Mouse (Mus musculus) embryonic facial prominence, embryonic 12.5 days (tissue): Measurements from ENCODE around the gene Asna1. TPM values are rescaled to one million over a fixed set of nuclear protein-coding genes. Genes with fewer than 3 reads are reported as not detected.

Experiments
- ATAC-seq: fragments of 200-750 bp; cut with Nextera tagmentation; 2 replicates; pipeline ENCODE4 v1.8.0; 2017; ENCODE audit not compliant: insufficient number of reproducible peaks, insufficient read depth, low FRiP score, low TSS enrichment
- H3K27ac ChIP-seq: fragments of 300-500 bp; sonication (generic); 2 replicates; pipeline ENCODE4 v1.5.1; 2016; ENCODE audit warnings: mild to moderate bottlenecking
- H3K27me3 ChIP-seq: fragments of 300-500 bp; sonication (generic); 2 replicates; pipeline ENCODE4 v1.6.1; 2016; ENCODE audit warnings: mild to moderate bottlenecking, moderate library complexity
- H3K36me3 ChIP-seq: fragments of 300-500 bp; sonication (generic); 2 replicates; pipeline ENCODE4 v1.6.1; 2016; ENCODE audit warnings: mild to moderate bottlenecking
- H3K4me1 ChIP-seq: fragments of 300-500 bp; sonication (generic); 2 replicates; pipeline ENCODE4 v1.6.1; 2016
- H3K4me2 ChIP-seq: fragments of 300-500 bp; sonication (generic); replicated peaks from 2 replicates; pipeline ENCODE4 v1.6.1; 2016; ENCODE audit warnings: mild to moderate bottlenecking, moderate library complexity
- H3K4me3 ChIP-seq: fragments of 300-500 bp; sonication (generic); 2 replicates; pipeline ENCODE4 v1.5.1; 2016; ENCODE audit warnings: mild to moderate bottlenecking
- H3K9ac ChIP-seq: fragments of 300-500 bp; sonication (generic); 2 replicates; pipeline ENCODE4 v1.6.1; 2016; ENCODE audit warnings: mild to moderate bottlenecking, moderate library complexity
- H3K9me3 ChIP-seq: fragments of 300-500 bp; sonication (generic); 2 replicates; pipeline ENCODE4 v1.6.1; 2016; ENCODE audit warnings: mild to moderate bottlenecking, moderate library complexity
- WGBS: fragments of 180-500 bp; shearing (Covaris S2); methylation state at CpG from one replicate; pipeline ENCODE4 v1.1.7; 2016; 5-methylcytosine and 5-hydroxymethylcytosine counted together
- polyA plus RNA-seq: library from polyadenylated mRNA; unstranded; fragments of >200 nt; fragmentation: Nextera tagmentation; extraction: Ambion mirVana; gene quantifications from 2 replicates; pipeline ENCODE4 v1.2.1, GENCODE M21; 2016

Asna1 gene
- polyA plus RNA-seq, 1 experiment from 2014 or later, result 125 TPM

GRCm38 (mm10) chr8:85011242-85011641 is 13.8 kb downstream of the Asna1 start:
- 16% methylated on average over 28 of the region's 28 CpGs for WGBS
- no peak overlapping the region for H3K4me2 ChIP-seq
- H3K27me3 ChIP-seq, result peaks cover 72% of the 10 kb centered on the region
- no peak overlapping the region for H3K9ac ChIP-seq
- no peak overlapping the region for H3K27ac ChIP-seq
- H3K4me1 ChIP-seq, result peaks cover 4% of the 10 kb centered on the region; the same call in 1 of the 2 replicates
- no peaks in the 10 kb centered on the region for H3K36me3 ChIP-seq
- H3K4me3 ChIP-seq, result no peak overlapping the region
- no peak for ATAC-seq
- H3K9me3 ChIP-seq, result no peaks in the 10 kb centered on the region

GRCm38 (mm10) chr8:85007686-85008085 is 17.4 kb downstream of the Asna1 start:
- Histone ChIP-seq H3K4me2 (no peak overlapping the region), H3K27me3 (peaks cover 50% of the 10 kb centered on the region), H3K4me1 (no peaks in the 10 kb centered on the region), H3K9ac (no peak overlapping the region), H3K27ac (no peak overlapping the region), H3K9me3 (no peaks in the 10 kb centered on the region), H3K36me3 (no peaks in the 10 kb centered on the region), H3K4me3 (no peak overlapping the region)
- WGBS, result 11% methylated on average over 25 of the region's 25 CpGs
- ATAC-seq, result no peak

GRCm38 (mm10) chr8:84997649-84998295 is 27.3 kb downstream of the Asna1 start:
- Histone ChIP-seq H3K9ac (peak overlapping the region; percentile 47), H3K9me3 (no peaks in the 10 kb centered on the region), H3K27me3 (peaks cover 22% of the 10 kb centered on the region), H3K27ac (no peak overlapping the region), H3K4me2 (peak overlapping the region; percentile 8; the same call in 1 of the 2 replicates), H3K4me1 (peaks cover 6% of the 10 kb centered on the region; the same call in 1 of the 2 replicates), H3K36me3 (no peaks in the 10 kb centered on the region), H3K4me3 (0 out of 2 replicates have a peak overlapping the region, but pooled peaks have one; percentile 1)
- ATAC-seq, result peak; percentile 74
- 5% methylated on average over 19 of the region's 19 CpGs for WGBS

- H3K36me3 ChIP-seq, result no peaks in the 10 kb centered on the region
- H3K27me3 ChIP-seq, result peaks cover 22% of the 10 kb centered on the region
- peaks cover 6% of the 10 kb centered on the region; the same call in 1 of the 2 replicates for H3K4me1 ChIP-seq
- no peak overlapping the region for H3K9ac ChIP-seq
- H3K4me2 ChIP-seq, result no peak overlapping the region
- WGBS, result 75% methylated on average over 5 of the region's 5 CpGs
- H3K9me3 ChIP-seq, result no peaks in the 10 kb centered on the region
- no peak for ATAC-seq
- no peak overlapping the region for H3K4me3 ChIP-seq
- H3K27ac ChIP-seq, result no peak overlapping the region
Measured at GRCm38 (mm10) chr8:84996978-84997377, 28.1 kb downstream of the Asna1 start.

DNA sequence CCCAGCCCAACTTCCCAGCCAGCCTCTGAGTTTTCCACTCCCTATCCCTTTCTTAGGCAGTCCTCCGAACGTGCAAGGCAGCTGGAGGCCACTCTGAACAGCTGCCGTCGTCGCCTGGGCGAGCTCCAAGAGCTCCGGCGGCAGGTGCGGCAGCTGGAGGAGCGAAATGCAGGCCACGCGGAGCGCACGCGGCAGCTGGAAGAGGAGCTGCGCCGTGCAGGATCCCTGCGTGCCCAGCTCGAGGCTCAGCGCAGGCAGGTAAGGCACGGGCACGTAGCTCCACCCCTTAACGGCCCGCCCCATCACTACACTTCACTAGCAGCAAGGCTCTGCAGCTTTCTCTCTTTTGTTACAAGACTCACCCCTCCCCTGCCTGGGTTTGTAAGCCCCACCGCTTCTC is 29.4 kb downstream of the Asna1 start:
- Histone ChIP-seq H3K9ac (no peak overlapping the region), H3K4me1 (peaks cover 13% of the 10 kb centered on the region), H3K36me3 (no peaks in the 10 kb centered on the region), H3K9me3 (no peaks in the 10 kb centered on the region), H3K27me3 (peaks cover 22% of the 10 kb centered on the region), H3K4me3 (no peak overlapping the region), H3K4me2 (no peak overlapping the region), H3K27ac (no peak overlapping the region)
- no peak for ATAC-seq
- 22% methylated on average over 25 of the region's 25 CpGs for WGBS

DNA sequence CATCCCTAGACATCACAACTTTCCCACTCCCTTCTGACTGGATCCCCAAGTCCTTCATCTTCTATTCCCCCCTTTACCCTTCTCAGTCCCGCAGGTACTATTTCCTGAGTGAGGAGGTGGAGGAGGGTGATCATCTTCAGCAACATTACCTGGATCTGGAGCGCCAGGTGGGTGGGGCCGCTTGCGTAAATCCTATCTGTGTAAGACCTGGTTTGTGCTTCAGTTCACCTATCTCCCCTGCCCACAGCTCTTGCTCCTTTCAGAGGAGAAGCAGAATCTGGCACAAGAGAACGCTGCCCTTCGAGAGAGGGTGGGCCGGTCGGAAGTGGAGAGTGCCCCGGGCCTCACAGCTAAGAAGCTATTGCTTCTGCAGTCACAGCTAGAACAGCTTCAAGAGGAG is 30.7 kb downstream of the Asna1 start:
- Histone ChIP-seq H3K27ac (no peak overlapping the region), H3K27me3 (peaks cover 22% of the 10 kb centered on the region), H3K4me2 (no peak overlapping the region), H3K4me1 (peaks cover 15% of the 10 kb centered on the region), H3K9me3 (no peaks in the 10 kb centered on the region), H3K4me3 (no peak overlapping the region), H3K9ac (no peak overlapping the region), H3K36me3 (no peaks in the 10 kb centered on the region)
- WGBS, result 90% methylated on average over 9 of the region's 9 CpGs
- no peak for ATAC-seq

DNA sequence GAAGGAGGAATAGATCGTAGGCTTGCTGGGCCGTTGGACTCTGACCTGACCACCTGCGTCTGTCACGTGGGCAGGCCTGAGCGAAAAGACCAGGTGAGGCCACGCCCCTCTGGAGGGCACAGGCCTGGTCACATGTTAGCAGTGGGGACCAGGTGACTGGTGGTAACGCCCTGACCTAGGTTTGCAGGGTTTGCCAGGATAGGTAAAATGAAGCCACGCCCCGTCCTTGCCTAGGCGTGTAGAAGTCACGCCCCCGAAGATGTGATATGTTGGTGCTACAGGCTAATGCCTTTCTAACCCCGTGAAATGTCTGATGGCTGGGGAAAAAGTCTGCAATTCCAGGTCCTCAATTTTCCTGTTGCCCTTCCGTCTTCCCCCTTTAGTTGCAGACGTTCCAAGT is 34.2 kb downstream of the Asna1 start:
- H3K27ac ChIP-seq, result peak overlapping the region; percentile 36; the same call in 1 of the 2 replicates
- no peaks in the 10 kb centered on the region for H3K9me3 ChIP-seq
- H3K27me3 ChIP-seq, result peaks cover 18% of the 10 kb centered on the region
- H3K4me2 ChIP-seq, result peak overlapping the region; percentile 87
- peak overlapping the region; percentile 56 for H3K4me3 ChIP-seq
- peaks cover 17% of the 10 kb centered on the region for H3K4me1 ChIP-seq
- H3K36me3 ChIP-seq, result no peaks in the 10 kb centered on the region
- peak overlapping the region; percentile 66 for H3K9ac ChIP-seq
- peak; percentile 29 for ATAC-seq
- 3% methylated on average over 15 of the region's 15 CpGs for WGBS

DNA sequence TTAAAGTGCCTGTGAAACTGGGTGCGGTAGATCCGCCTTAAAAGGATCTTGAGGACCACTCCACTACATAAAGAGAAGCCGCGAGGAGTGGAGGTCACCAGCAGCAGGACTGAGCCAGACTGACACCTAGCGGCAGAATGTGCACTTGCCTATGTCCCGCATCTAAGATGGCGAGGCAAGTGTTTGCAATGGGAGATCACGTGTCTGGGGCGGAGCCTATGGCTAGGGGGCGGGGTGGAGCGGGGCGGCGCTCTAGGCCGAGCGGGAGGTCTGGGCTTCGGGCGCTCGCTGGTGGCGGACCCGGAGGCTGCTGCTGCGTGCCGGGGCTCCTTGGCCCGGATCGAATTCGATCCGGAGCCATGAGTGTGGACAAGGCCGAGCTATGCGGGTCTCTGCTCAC is 34.7 kb downstream of the Asna1 start, which contains the start of gene Hook2:
Hook2 (plus strand) TSS at position 255 of the 400 bp plus-strand sequence.
- Histone ChIP-seq H3K9me3 (no peaks in the 10 kb centered on the region), H3K4me3 (peak within 1 kb of the TSS; percentile 56), H3K27ac (peak within 1 kb of the TSS; percentile 36; the same call in 1 of the 2 replicates), H3K9ac (peak within 1 kb of the TSS; percentile 66), H3K4me1 (peaks cover 22% of the 10 kb centered on the region), H3K27me3 (peaks cover 17% of the 10 kb centered on the region; the same call in 1 of the 2 replicates), H3K4me2 (peak within 1 kb of the TSS; percentile 87), H3K36me3 (no peaks in the 10 kb centered on the region)
- under 1% methylated on average over 28 of the region's 28 CpGs for WGBS
- peak; percentile 89 for ATAC-seq

DNA sequence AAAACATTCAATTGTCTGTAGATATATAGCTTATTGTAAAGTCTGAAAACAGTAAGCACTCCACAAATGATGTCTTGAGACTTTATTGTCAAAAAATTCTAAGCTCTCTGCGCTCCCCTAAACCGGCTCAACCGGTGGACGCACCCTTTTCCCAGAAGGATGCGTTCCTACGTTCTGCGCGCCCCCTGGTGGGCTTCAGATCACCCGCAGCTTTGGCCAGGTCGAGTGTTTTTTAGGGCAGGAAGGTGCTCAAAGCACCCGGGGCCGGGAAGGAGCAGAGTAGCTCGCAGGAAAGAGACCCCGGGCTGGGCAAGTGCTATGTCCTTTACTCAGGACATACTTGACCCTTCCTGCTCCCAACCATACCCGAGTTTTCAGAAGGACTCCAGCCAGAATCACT is 35.3 kb downstream of the Asna1 start:
- Histone ChIP-seq H3K9me3 (no peaks in the 10 kb centered on the region), H3K27me3 (peaks cover 13% of the 10 kb centered on the region; the same call in 1 of the 2 replicates), H3K4me1 (peaks cover 28% of the 10 kb centered on the region), H3K4me2 (peak overlapping the region; percentile 87), H3K4me3 (peak overlapping the region; percentile 56), H3K36me3 (no peaks in the 10 kb centered on the region), H3K27ac (peak overlapping the region; percentile 30; the same call in 1 of the 2 replicates), H3K9ac (peak overlapping the region; percentile 59)
- under 1% methylated on average over 15 of the region's 15 CpGs for WGBS
- ATAC-seq, result peak; percentile 66

- H3K4me1 ChIP-seq, result peaks cover 32% of the 10 kb centered on the region
- WGBS, result 7% methylated on average over 15 of the region's 15 CpGs
- no peaks in the 10 kb centered on the region for H3K36me3 ChIP-seq
- peak overlapping the region; percentile 56; the same call in 1 of the 2 replicates for H3K4me3 ChIP-seq
- H3K27me3 ChIP-seq, result peaks cover 11% of the 10 kb centered on the region; the same call in 1 of the 2 replicates
- ATAC-seq, result no peak
- H3K9ac ChIP-seq, result no peak overlapping the region
- no peak overlapping the region for H3K27ac ChIP-seq
- peak overlapping the region; percentile 87 for H3K4me2 ChIP-seq
- no peaks in the 10 kb centered on the region for H3K9me3 ChIP-seq
Measured at GRCm38 (mm10) chr8:84989311-84989731, 35.8 kb downstream of the Asna1 start.

DNA sequence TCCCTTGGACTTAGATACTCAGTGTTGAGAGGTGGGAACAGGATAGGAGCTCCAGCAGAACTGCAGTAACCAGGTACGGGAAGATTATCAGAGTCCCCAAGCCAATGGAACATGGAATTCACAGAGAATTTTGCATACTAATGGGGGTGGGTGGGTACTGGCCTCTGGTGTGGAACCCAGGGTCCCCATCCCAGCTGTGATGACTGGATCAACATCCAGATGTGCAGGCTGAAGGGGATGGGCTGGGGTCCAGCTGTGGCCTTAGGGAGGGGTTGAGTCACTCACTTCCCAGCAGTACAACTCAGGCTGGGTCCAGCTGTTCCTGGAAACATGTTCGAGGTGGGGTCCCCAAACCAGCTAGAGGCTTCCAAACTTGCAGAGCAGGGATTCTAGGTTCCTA is 37.2 kb downstream of the Asna1 start:
- WGBS, result 78% methylated on average over 2 of the region's 2 CpGs
- H3K36me3 ChIP-seq, result no peaks in the 10 kb centered on the region
- H3K4me2 ChIP-seq, result no peak overlapping the region
- peaks cover 36% of the 10 kb centered on the region for H3K4me1 ChIP-seq
- ATAC-seq, result no peak
- peaks cover 14% of the 10 kb centered on the region; the same call in 1 of the 2 replicates for H3K27me3 ChIP-seq
- no peak overlapping the region for H3K4me3 ChIP-seq
- no peak overlapping the region for H3K27ac ChIP-seq
- H3K9me3 ChIP-seq, result no peaks in the 10 kb centered on the region
- no peak overlapping the region for H3K9ac ChIP-seq

- 82% methylated on average over 5 of the region's 5 CpGs for WGBS
- no peak overlapping the region for H3K4me2 ChIP-seq
- peaks cover 36% of the 10 kb centered on the region for H3K4me1 ChIP-seq
- peaks cover 14% of the 10 kb centered on the region; the same call in 1 of the 2 replicates for H3K27me3 ChIP-seq
- no peak overlapping the region for H3K27ac ChIP-seq
- H3K9me3 ChIP-seq, result no peaks in the 10 kb centered on the region
- no peaks in the 10 kb centered on the region for H3K36me3 ChIP-seq
- H3K9ac ChIP-seq, result no peak overlapping the region
- H3K4me3 ChIP-seq, result no peak overlapping the region
- ATAC-seq, result no peak
Measured at GRCm38 (mm10) chr8:84987388-84987787, 37.7 kb downstream of the Asna1 start.
